Mouse (Mus musculus): ENCODE results near the gene Ecpas.
A peak's percentile ranks its signal among the peaks of the same experiment; 100 is the strongest.

Gene Ecpas

GRCm38 (mm10) chr4:58910175-58911068 lies 2.1 kb downstream of the Ecpas start:
- DNase-seq = no peak

- no peak for DNase-seq
These were observed 5.1 kb downstream of the Ecpas start for GRCm38 (mm10) chr4:58907453-58907852.

DNA sequence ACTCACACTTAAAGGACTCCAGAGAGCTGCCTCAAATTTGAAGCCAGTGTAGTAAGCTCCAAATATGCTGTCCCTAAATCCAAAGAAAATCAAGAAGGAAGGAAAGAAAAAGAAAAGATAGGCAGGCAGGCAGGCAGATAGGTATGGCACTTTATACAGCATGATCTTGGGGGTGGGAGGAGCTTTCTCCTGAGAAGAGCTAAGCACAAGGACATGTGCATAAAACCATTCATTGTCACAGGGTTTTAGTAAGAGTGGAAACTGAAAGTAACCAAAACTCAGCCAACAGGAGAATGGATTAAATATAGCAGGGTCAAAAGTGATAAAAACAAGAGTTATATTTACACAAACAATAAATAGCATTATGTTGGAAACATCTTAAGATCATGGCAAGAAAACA lies 14.2 kb downstream of the Ecpas start:
- DNase-seq = no peak

- DNase-seq = no peak
These were observed 15.1 kb downstream of the Ecpas start for GRCm38 (mm10) chr4:58897436-58897835.

DNA sequence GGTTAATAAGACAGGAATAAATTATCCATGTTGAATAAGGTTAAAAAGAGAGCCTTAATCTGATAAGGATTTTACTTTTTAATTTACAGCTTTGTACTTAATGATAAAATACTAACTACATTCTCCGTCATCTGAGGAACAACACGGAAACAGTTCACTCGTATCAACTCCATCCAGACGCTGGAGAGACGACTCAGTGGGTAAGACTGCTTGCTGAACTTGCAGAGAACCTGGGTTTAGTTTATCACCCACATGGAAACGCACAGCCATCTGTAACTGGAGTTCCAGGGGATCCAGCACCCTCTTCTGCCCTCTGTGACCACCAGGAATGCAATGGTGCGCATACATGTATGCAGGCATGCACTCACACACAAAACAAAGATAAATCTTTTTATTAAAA lies 18.1 kb downstream of the Ecpas start:
- no peak for DNase-seq

DNA sequence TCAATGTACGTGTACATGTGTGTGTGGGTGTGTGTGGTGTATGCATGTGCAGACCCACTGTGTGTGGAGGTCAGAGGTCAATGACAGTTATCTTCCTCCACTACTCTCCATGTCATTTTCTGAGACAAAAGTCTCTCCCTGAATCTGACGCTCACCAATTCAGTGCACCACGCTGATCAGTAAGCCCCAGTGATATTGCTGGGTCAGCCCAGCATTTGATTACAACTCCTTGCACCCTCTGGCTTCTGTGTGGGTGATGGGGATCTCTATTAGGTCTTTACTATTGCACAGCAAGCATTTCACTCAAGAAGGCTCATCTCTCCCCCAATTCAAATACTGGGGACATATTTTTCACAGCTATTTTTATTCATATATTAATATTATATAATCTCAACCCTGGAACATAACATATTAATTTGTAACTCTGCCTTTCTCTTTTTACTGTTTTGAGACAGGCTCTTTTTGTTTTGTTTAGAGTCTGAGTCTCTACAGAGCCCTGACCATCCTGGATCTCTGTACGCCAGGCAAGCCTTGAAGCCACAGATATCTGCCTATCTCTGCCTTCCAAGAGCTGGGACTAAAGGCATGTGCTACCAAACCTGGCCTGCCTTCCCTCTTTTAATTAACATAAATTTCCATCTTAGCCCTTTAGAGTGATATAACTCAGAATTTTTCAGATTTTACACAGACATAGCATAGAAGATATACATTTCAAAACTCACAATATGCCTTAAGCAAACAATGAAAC lies 22.3 kb downstream of the Ecpas start:
- DNase-seq = no peak

DNA sequence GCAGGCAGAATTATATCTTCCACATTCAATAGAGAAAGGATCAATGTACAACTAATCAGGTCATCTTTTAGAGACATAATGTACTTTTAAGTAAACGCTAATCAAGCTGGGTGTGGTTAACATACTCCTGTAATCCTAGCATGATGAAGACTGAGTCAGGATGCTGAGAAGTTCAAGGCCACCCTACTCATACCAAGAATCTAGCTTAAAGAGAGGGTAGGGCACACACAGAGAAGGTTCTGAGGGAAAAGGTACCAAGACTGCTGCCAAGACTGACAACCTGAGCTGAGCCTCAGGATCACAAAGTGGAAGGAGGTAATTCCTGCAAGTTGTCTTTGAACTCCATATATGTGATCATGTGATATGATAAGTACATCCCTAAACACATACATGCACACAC lies 24.0 kb downstream of the Ecpas start:
- no peak for DNase-seq

- DNase-seq = no peak
These were observed 24.9 kb downstream of the Ecpas start for GRCm38 (mm10) chr4:58887626-58888025.

DNA sequence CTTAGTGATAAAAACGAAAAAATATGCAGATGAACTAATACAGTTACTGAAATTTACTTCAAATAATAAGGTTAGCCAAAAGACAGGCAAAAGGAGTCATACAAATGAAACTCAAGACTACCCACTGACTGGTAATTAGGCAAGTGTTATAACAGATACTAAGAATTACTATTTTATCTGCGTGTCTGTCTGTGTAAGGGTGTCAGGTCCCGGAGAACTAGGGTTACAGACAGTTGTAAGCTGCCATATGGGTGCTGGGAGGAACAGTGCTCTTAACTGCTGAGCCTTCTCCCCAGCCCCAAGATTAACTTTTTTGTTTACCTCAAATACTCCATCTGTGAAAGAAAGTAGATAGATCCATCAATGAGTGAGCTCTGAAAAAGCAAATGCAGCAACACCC lies 25.8 kb downstream of the Ecpas start:
- DNase-seq = no peak

GRCm38 (mm10) chr4:58885341-58885740 lies 27.2 kb downstream of the Ecpas start:
- DNase-seq = no peak

DNA sequence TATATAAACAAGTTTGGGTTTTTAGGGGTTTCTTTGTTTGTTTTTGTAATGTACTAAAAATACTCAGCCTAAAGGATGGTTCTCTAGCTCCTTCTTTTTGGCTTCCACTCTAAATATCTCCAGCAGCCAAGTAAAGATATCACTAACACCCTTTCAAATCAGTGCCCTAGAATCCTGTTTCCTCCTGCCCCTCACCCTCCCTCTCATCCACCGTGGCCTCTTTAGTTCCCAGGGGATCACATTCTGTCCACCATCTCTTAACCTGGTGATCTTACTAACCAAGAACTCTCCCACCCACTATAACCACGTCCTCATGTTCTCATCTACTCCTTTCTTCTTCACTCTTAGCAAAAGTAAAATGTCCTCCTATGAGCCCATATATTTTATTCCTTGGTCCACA lies 28.7 kb downstream of the Ecpas start:
- DNase-seq = no peak

DNA sequence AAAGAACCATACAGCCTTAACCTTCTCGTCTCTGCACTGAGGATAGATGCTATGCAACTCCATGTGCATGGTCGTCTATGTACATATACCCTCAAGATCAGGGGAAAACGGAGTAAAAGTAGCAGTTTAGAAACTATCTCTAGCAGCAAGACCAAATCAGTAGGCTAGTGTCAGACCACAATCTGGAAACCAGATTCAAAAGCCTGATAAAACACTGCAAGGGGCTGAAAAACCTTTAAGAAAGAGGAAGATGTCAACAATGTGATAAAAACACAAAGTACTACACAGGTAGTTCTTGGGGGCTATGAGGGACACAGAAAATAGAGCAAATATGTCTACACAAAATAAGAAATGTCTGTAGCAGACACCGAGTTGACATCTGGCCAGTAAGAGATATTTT lies 38.2 kb downstream of the Ecpas start:
- no peak for DNase-seq

GRCm38 (mm10) chr4:58867242-58867641 lies 45.3 kb downstream of the Ecpas start:
- DNase-seq = peak; percentile 72

- DNase-seq = no peak
These were observed 79.6 kb downstream of the Ecpas start for GRCm38 (mm10) chr4:58832908-58833307.

GRCm38 (mm10) chr4:58825921-58826320 lies 86.6 kb downstream of the Ecpas start:
- DNase-seq = peak; percentile 7

GRCm38 (mm10) chr4:58787616-58788015 lies 124.9 kb downstream of the Ecpas start, which contains the start of gene Olfr267:
Gene Olfr267 (minus strand): TSS chr4:58787716.
- no peak for DNase-seq

- DNase-seq = no peak
These were observed 125.9 kb downstream of the Ecpas start for GRCm38 (mm10) chr4:58786659-58787058.

- no peak for DNase-seq
These were observed 149.1 kb downstream of the Ecpas start for GRCm38 (mm10) chr4:58763417-58763816.

DNA sequence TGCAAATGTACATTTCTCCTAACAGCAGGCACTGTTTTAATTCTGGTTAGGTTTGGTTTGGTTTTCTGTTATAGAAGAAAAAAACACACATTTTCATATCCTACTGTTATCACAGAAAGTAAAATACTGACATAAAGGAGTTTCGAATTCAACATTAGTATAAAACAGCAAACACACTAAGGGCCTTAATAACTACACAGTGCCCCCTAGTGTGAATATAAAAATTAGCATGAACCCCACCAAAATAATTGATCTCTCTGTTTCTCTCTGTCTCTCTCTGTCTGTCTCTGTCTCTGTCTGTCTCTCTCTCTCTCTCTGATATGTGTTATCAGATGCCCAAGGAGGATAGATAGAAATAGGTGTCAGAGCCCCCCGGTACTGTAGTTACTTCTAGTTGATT lies 163.0 kb downstream of the Ecpas start:
- peak; percentile 12 for DNase-seq

DNA sequence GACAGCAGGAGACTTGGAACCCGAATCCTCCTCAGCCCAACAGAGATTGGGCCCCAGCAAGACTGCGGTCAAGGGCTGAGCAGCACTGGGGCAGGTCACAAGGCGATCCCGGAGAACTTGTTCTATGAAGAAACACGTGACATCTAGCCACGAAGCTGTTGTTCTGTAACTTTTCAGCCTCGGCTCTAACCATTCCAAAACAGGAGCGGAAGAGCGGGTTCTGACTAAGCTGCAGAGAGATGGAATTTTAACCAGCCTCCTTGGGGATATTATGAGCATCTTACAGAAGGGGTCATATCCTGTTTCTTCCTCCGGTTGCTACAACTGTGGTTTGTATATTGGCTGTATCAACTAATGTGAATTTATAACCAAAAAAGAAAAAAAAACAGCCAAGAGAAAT lies 163.4 kb downstream of the Ecpas start:
- DNase-seq = no peak
